Mouse (Mus musculus): Measurements from ENCODE around the gene Gprc5b. TPM values are rescaled to one million over a fixed set of nuclear protein-coding genes. Genes with fewer than 3 reads are reported as not detected.

The Gprc5b gene
- polyA plus RNA-seq, 1 experiment from 2014 or later, result 8.0 TPM

GRCm38 (mm10) chr7:118948677-118949282 is 46.2 kb downstream of the Gprc5b start:
- H3K27ac ChIP-seq (ENCODE audit: low read depth, low read length), result no peak overlapping the region
- no peak overlapping the region for H3K4me2 ChIP-seq (replicated peaks; ENCODE audit: low read depth, low read length)
- H3K9ac ChIP-seq (ENCODE audit: low read depth, low read length), result no peak overlapping the region
- no peak overlapping the region for H3K4me3 ChIP-seq (ENCODE audit: low read length)
- no peaks in the 10 kb centered on the region for H3K9me3 ChIP-seq (ENCODE audit: control insufficient read depth, low read length)
- no peaks in the 10 kb centered on the region for H3K36me3 ChIP-seq (ENCODE audit: control insufficient read depth, insufficient read depth, low read length)
- 67% methylated on average over 2 of the region's 2 CpGs for WGBS
- no peak for ATAC-seq (ENCODE audit: low FRiP score, low TSS enrichment)
- H3K4me1 ChIP-seq (ENCODE audit: control insufficient read depth, insufficient read depth, low read length), result no peaks in the 10 kb centered on the region
- no peaks in the 10 kb centered on the region for H3K27me3 ChIP-seq (ENCODE audit: control insufficient read depth, insufficient read depth, low read length)

GRCm38 (mm10) chr7:118947241-118947640 is 47.8 kb downstream of the Gprc5b start:
- Histone ChIP-seq H3K27ac (ENCODE audit: low read depth, low read length) (no peak overlapping the region), H3K4me3 (ENCODE audit: low read length) (no peak overlapping the region), H3K27me3 (ENCODE audit: control insufficient read depth, insufficient read depth, low read length) (no peaks in the 10 kb centered on the region), H3K4me2 (replicated peaks; ENCODE audit: low read depth, low read length) (no peak overlapping the region), H3K36me3 (ENCODE audit: control insufficient read depth, insufficient read depth, low read length) (no peaks in the 10 kb centered on the region), H3K9me3 (ENCODE audit: control insufficient read depth, low read length) (no peaks in the 10 kb centered on the region), H3K4me1 (ENCODE audit: control insufficient read depth, insufficient read depth, low read length) (no peaks in the 10 kb centered on the region), H3K9ac (ENCODE audit: low read depth, low read length) (no peak overlapping the region)
- 69% methylated on average over 3 of the region's 3 CpGs for WGBS
- no peak for ATAC-seq (ENCODE audit: low FRiP score, low TSS enrichment)

- Histone ChIP-seq H3K36me3 (ENCODE audit: control insufficient read depth, insufficient read depth, low read length) (no peaks in the 10 kb centered on the region), H3K27me3 (ENCODE audit: control insufficient read depth, insufficient read depth, low read length) (no peaks in the 10 kb centered on the region), H3K9me3 (ENCODE audit: control insufficient read depth, low read length) (no peaks in the 10 kb centered on the region), H3K27ac (ENCODE audit: low read depth, low read length) (no peak overlapping the region), H3K4me3 (ENCODE audit: low read length) (no peak overlapping the region), H3K9ac (ENCODE audit: low read depth, low read length) (no peak overlapping the region), H3K4me1 (ENCODE audit: control insufficient read depth, insufficient read depth, low read length) (no peaks in the 10 kb centered on the region), H3K4me2 (replicated peaks; ENCODE audit: low read depth, low read length) (no peak overlapping the region)
- WGBS, result 5% methylated on average over 2 of the region's 2 CpGs
- ATAC-seq (ENCODE audit: low FRiP score, low TSS enrichment), result no peak
Observed at GRCm38 (mm10) chr7:118944884-118945283, 50.1 kb downstream of the Gprc5b start.

GRCm38 (mm10) chr7:118943170-118943569 is 51.8 kb downstream of the Gprc5b start:
- 25% methylated on average over 7 of the region's 7 CpGs for WGBS
- no peaks in the 10 kb centered on the region for H3K9me3 ChIP-seq (ENCODE audit: control insufficient read depth, low read length)
- no peak overlapping the region for H3K4me2 ChIP-seq (replicated peaks; ENCODE audit: low read depth, low read length)
- ATAC-seq (ENCODE audit: low FRiP score, low TSS enrichment), result no peak
- no peaks in the 10 kb centered on the region for H3K27me3 ChIP-seq (ENCODE audit: control insufficient read depth, insufficient read depth, low read length)
- H3K4me3 ChIP-seq (ENCODE audit: low read length), result no peak overlapping the region
- H3K4me1 ChIP-seq (ENCODE audit: control insufficient read depth, insufficient read depth, low read length), result no peaks in the 10 kb centered on the region
- no peak overlapping the region for H3K27ac ChIP-seq (ENCODE audit: low read depth, low read length)
- H3K36me3 ChIP-seq (ENCODE audit: control insufficient read depth, insufficient read depth, low read length), result no peaks in the 10 kb centered on the region
- H3K9ac ChIP-seq (ENCODE audit: low read depth, low read length), result no peak overlapping the region

GRCm38 (mm10) chr7:118942297-118942696 is 52.7 kb downstream of the Gprc5b start:
- Histone ChIP-seq H3K27me3 (ENCODE audit: control insufficient read depth, insufficient read depth, low read length) (no peaks in the 10 kb centered on the region), H3K4me3 (ENCODE audit: low read length) (no peak overlapping the region), H3K9ac (ENCODE audit: low read depth, low read length) (no peak overlapping the region), H3K4me1 (ENCODE audit: control insufficient read depth, insufficient read depth, low read length) (no peaks in the 10 kb centered on the region), H3K36me3 (ENCODE audit: control insufficient read depth, insufficient read depth, low read length) (no peaks in the 10 kb centered on the region), H3K27ac (ENCODE audit: low read depth, low read length) (no peak overlapping the region), H3K9me3 (ENCODE audit: control insufficient read depth, low read length) (no peaks in the 10 kb centered on the region), H3K4me2 (replicated peaks; ENCODE audit: low read depth, low read length) (no peak overlapping the region)
- no peak for ATAC-seq (ENCODE audit: low FRiP score, low TSS enrichment)
- WGBS, result 80% methylated on average over 3 of the region's 3 CpGs

GRCm38 (mm10) chr7:118937469-118938387 is 57.3 kb downstream of the Gprc5b start:
- H3K27me3 ChIP-seq (ENCODE audit: control insufficient read depth, insufficient read depth, low read length), result no peaks in the 10 kb centered on the region
- no peaks in the 10 kb centered on the region for H3K4me1 ChIP-seq (ENCODE audit: control insufficient read depth, insufficient read depth, low read length)
- H3K4me2 ChIP-seq (replicated peaks; ENCODE audit: low read depth, low read length), result no peak overlapping the region
- H3K9me3 ChIP-seq (ENCODE audit: control insufficient read depth, low read length), result no peaks in the 10 kb centered on the region
- H3K4me3 ChIP-seq (ENCODE audit: low read length), result no peak overlapping the region
- no peak overlapping the region for H3K9ac ChIP-seq (ENCODE audit: low read depth, low read length)
- H3K27ac ChIP-seq (ENCODE audit: low read depth, low read length), result no peak overlapping the region
- ATAC-seq (ENCODE audit: low FRiP score, low TSS enrichment), result no peak
- WGBS, result 71% methylated on average over 11 of the region's 11 CpGs
- H3K36me3 ChIP-seq (ENCODE audit: control insufficient read depth, insufficient read depth, low read length), result no peaks in the 10 kb centered on the region

GRCm38 (mm10) chr7:118936844-118937243 is 58.2 kb downstream of the Gprc5b start:
- no peaks in the 10 kb centered on the region for H3K27me3 ChIP-seq (ENCODE audit: control insufficient read depth, insufficient read depth, low read length)
- 60% methylated on average over 4 of the region's 4 CpGs for WGBS

GRCm38 (mm10) chr7:118935306-118935705 is 59.7 kb downstream of the Gprc5b start:
- no peaks in the 10 kb centered on the region for H3K27me3 ChIP-seq (ENCODE audit: control insufficient read depth, insufficient read depth, low read length)
- H3K9ac ChIP-seq (ENCODE audit: low read depth, low read length), result no peak overlapping the region
- 71% methylated on average over 2 of the region's 2 CpGs for WGBS

More at GRCm38 (mm10) chr7:118936844-118937243, 58.2 kb downstream of the Gprc5b start:
- ATAC-seq (ENCODE audit: low FRiP score, low TSS enrichment), result no peak
- H3K27ac ChIP-seq (ENCODE audit: low read depth, low read length), result no peak overlapping the region
- no peaks in the 10 kb centered on the region for H3K4me1 ChIP-seq (ENCODE audit: control insufficient read depth, insufficient read depth, low read length)
- H3K4me3 ChIP-seq (ENCODE audit: low read length), result no peak overlapping the region
- H3K9me3 ChIP-seq (ENCODE audit: control insufficient read depth, low read length), result no peaks in the 10 kb centered on the region
- H3K4me2 ChIP-seq (replicated peaks; ENCODE audit: low read depth, low read length), result no peak overlapping the region
- H3K9ac ChIP-seq (ENCODE audit: low read depth, low read length), result no peak overlapping the region
- H3K36me3 ChIP-seq (ENCODE audit: control insufficient read depth, insufficient read depth, low read length), result no peaks in the 10 kb centered on the region

More at GRCm38 (mm10) chr7:118935306-118935705, 59.7 kb downstream of the Gprc5b start:
- Histone ChIP-seq H3K9me3 (ENCODE audit: control insufficient read depth, low read length) (no peaks in the 10 kb centered on the region), H3K4me3 (ENCODE audit: low read length) (no peak overlapping the region), H3K4me1 (ENCODE audit: control insufficient read depth, insufficient read depth, low read length) (no peaks in the 10 kb centered on the region), H3K27ac (ENCODE audit: low read depth, low read length) (no peak overlapping the region), H3K4me2 (replicated peaks; ENCODE audit: low read depth, low read length) (no peak overlapping the region), H3K36me3 (ENCODE audit: control insufficient read depth, insufficient read depth, low read length) (no peaks in the 10 kb centered on the region)
- no peak for ATAC-seq (ENCODE audit: low FRiP score, low TSS enrichment)
